Mouse (Mus musculus) ES-Bruce4 (cell line): Measurements from ENCODE around the gene Mroh2a.

Source experiments
- CTCF ChIP-seq: IDR thresholded peaks from one replicate; pipeline ENCODE4 v1.8.1; 2011; ENCODE audit warnings: low read depth, low read length
- POLR2A ChIP-seq: IDR thresholded peaks from one replicate; pipeline ENCODE4 v1.8.1; 2011; ENCODE audit warnings: low read length; ENCODE audit not compliant: insufficient read depth

DNA sequence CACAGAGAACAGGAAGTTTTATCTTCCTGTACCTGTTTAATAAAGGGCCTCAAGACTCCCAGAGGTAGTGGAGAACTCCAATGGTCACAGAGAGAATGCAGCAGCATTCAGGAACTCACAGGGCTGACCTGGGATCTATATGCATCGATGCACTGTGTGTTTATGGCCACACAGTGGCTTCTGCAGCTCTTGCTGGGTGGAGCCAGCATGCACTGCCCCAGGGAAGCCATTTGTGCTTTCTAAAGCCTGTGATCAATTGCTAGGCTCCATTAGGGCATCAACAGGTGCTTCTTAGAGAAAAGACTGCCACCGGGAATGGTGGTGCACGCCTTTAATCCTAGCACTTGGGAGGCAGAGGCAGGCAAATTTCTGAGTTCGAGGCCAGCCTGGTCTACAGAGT is 46.1 kb downstream of the Mroh2a start:
- TF ChIP-seq CTCF = no peak
- no peak for TF ChIP-seq POLR2A
